Mouse (Mus musculus) hindbrain, embryonic 10.5 days (tissue): Measurements from ENCODE around the gene Umad1. TPM values are rescaled to one million over a fixed set of nuclear protein-coding genes. Genes with fewer than 3 reads are reported as not detected.

ENCODE experiments used
- DNase-seq: peaks from one replicate; pipeline ENCODE4 v3.0.0-alpha.2; 2017; ENCODE audit warnings: low spot score
- H3K27ac ChIP-seq: fragments of 300-500 bp; sonication (generic); 2 replicates; pipeline ENCODE4 v1.5.1; 2016; ENCODE audit warnings: mild to moderate bottlenecking, moderate library complexity
- H3K27me3 ChIP-seq: fragments of 300-500 bp; sonication (generic); 2 replicates; pipeline ENCODE4 v1.6.1; 2016; ENCODE audit warnings: mild to moderate bottlenecking; ENCODE audit not compliant: poor library complexity, insufficient read depth, severe bottlenecking
- H3K36me3 ChIP-seq: fragments of 300-500 bp; sonication (generic); 2 replicates; pipeline ENCODE4 v1.6.1; 2016; ENCODE audit warnings: mild to moderate bottlenecking, moderate library complexity
- H3K4me1 ChIP-seq: fragments of 300-500 bp; sonication (generic); replicated peaks from 2 replicates; pipeline ENCODE4 v1.6.1; 2016; ENCODE audit warnings: mild to moderate bottlenecking
- H3K4me3 ChIP-seq: fragments of 300-500 bp; sonication (generic); 2 replicates; pipeline ENCODE4 v1.5.1; 2016; ENCODE audit warnings: mild to moderate bottlenecking, moderate library complexity
- H3K9me3 ChIP-seq: fragments of 300-500 bp; sonication (generic); 2 replicates; pipeline ENCODE4 v1.6.1; 2016; ENCODE audit warnings: mild to moderate bottlenecking, moderate library complexity
- WGBS: fragments of 180-500 bp; shearing (Covaris S2); methylation state at CpG from one replicate; pipeline ENCODE4 v1.1.7; 2016; 5-methylcytosine and 5-hydroxymethylcytosine counted together
- polyA plus RNA-seq: library from polyadenylated mRNA; unstranded; fragments of >200 nt; fragmentation: Nextera tagmentation; extraction: Ambion mirVana; gene quantifications from 2 replicates; pipeline ENCODE4 v1.2.1, GENCODE M21; 2016

Umad1 gene
- polyA plus RNA-seq, 1 experiment from 2014 or later, result 22.7 TPM

- DNase-seq, result no peak
- WGBS, result 97% methylated on average over 2 of the region's 2 CpGs
- Histone ChIP-seq H3K4me3 (no peak overlapping the region), H3K36me3 (no peaks in the 10 kb centered on the region), H3K27ac (no peak overlapping the region), H3K9me3 (no peaks in the 10 kb centered on the region), H3K27me3 (no peaks in the 10 kb centered on the region), H3K4me1 (0 out of 2 replicates have a peak, but pooled peaks cover 3% of the 10 kb centered on the region)
These were observed 130.2 kb downstream of the Umad1 start for GRCm38 (mm10) chr6:8389307-8389706.

- no peaks in the 10 kb centered on the region for H3K27me3 ChIP-seq
- H3K27ac ChIP-seq, result no peak overlapping the region
- H3K9me3 ChIP-seq, result no peaks in the 10 kb centered on the region
- H3K36me3 ChIP-seq, result no peaks in the 10 kb centered on the region
- H3K4me1 ChIP-seq, result peaks cover 11% of the 10 kb centered on the region
- no peak overlapping the region for H3K4me3 ChIP-seq
- WGBS, result 96% methylated on average over 6 of the region's 6 CpGs
- no peak for DNase-seq
These were observed 131.2 kb downstream of the Umad1 start for GRCm38 (mm10) chr6:8390296-8390695.

GRCm38 (mm10) chr6:8390935-8391334 lies 131.8 kb downstream of the Umad1 start:
- H3K9me3 ChIP-seq, result no peaks in the 10 kb centered on the region
- no peaks in the 10 kb centered on the region for H3K36me3 ChIP-seq
- WGBS, result 82% methylated on average over 2 of the region's 2 CpGs

GRCm38 (mm10) chr6:8393029-8393428 lies 133.9 kb downstream of the Umad1 start:
- 85% methylated on average over 4 of the region's 4 CpGs for WGBS
- H3K4me1 ChIP-seq, result peaks cover 11% of the 10 kb centered on the region
- H3K27ac ChIP-seq, result no peak overlapping the region
- no peaks in the 10 kb centered on the region for H3K9me3 ChIP-seq
- no peak overlapping the region for H3K4me3 ChIP-seq
- H3K27me3 ChIP-seq, result no peaks in the 10 kb centered on the region
- no peak for DNase-seq
- H3K36me3 ChIP-seq, result no peaks in the 10 kb centered on the region

More at GRCm38 (mm10) chr6:8390935-8391334, 131.8 kb downstream of the Umad1 start:
- Histone ChIP-seq H3K27ac (no peak overlapping the region), H3K27me3 (no peaks in the 10 kb centered on the region), H3K4me1 (peaks cover 11% of the 10 kb centered on the region), H3K4me3 (no peak overlapping the region)
- DNase-seq, result no peak

GRCm38 (mm10) chr6:8394044-8394443 lies 135.0 kb downstream of the Umad1 start:
- no peak for DNase-seq
- no peaks in the 10 kb centered on the region for H3K27me3 ChIP-seq

GRCm38 (mm10) chr6:8395061-8395460 lies 136.0 kb downstream of the Umad1 start:
- no peak for DNase-seq
- Histone ChIP-seq H3K4me3 (no peak overlapping the region), H3K27ac (no peak overlapping the region), H3K4me1 (peaks cover 11% of the 10 kb centered on the region), H3K9me3 (no peaks in the 10 kb centered on the region), H3K27me3 (no peaks in the 10 kb centered on the region), H3K36me3 (no peaks in the 10 kb centered on the region)
- 42% methylated on average over 4 of the region's 4 CpGs for WGBS

More at GRCm38 (mm10) chr6:8394044-8394443, 135.0 kb downstream of the Umad1 start:
- Histone ChIP-seq H3K27ac (no peak overlapping the region), H3K4me3 (no peak overlapping the region), H3K4me1 (peaks cover 11% of the 10 kb centered on the region), H3K36me3 (no peaks in the 10 kb centered on the region), H3K9me3 (no peaks in the 10 kb centered on the region)

- no peak overlapping the region for H3K27ac ChIP-seq
- H3K9me3 ChIP-seq, result no peaks in the 10 kb centered on the region
- DNase-seq, result no peak
- no peaks in the 10 kb centered on the region for H3K27me3 ChIP-seq
- peaks cover 11% of the 10 kb centered on the region for H3K4me1 ChIP-seq
- 80% methylated on average over 7 of the region's 7 CpGs for WGBS
- no peaks in the 10 kb centered on the region for H3K36me3 ChIP-seq
- H3K4me3 ChIP-seq, result no peak overlapping the region
These were observed 138.2 kb downstream of the Umad1 start for GRCm38 (mm10) chr6:8397252-8397651.

- H3K27me3 ChIP-seq, result no peaks in the 10 kb centered on the region
- H3K9me3 ChIP-seq, result no peaks in the 10 kb centered on the region
- no peak for DNase-seq
- H3K4me1 ChIP-seq, result peaks cover 5% of the 10 kb centered on the region
- no peak overlapping the region for H3K4me3 ChIP-seq
- 82% methylated on average over 1 of the region's 1 CpGs for WGBS
- no peak overlapping the region for H3K27ac ChIP-seq
- no peaks in the 10 kb centered on the region for H3K36me3 ChIP-seq
These were observed 140.6 kb downstream of the Umad1 start for GRCm38 (mm10) chr6:8399710-8400109.

GRCm38 (mm10) chr6:8403127-8403526 lies 144.0 kb downstream of the Umad1 start:
- Histone ChIP-seq H3K27ac (no peak overlapping the region), H3K9me3 (no peaks in the 10 kb centered on the region), H3K4me1 (no peaks in the 10 kb centered on the region), H3K27me3 (no peaks in the 10 kb centered on the region), H3K4me3 (no peak overlapping the region), H3K36me3 (no peaks in the 10 kb centered on the region)
- WGBS, result 94% methylated on average over 5 of the region's 5 CpGs
- DNase-seq, result no peak

GRCm38 (mm10) chr6:8405844-8406243 lies 146.8 kb downstream of the Umad1 start:
- Histone ChIP-seq H3K36me3 (no peaks in the 10 kb centered on the region), H3K27ac (no peak overlapping the region), H3K4me1 (no peaks in the 10 kb centered on the region), H3K4me3 (no peak overlapping the region), H3K27me3 (no peaks in the 10 kb centered on the region), H3K9me3 (no peaks in the 10 kb centered on the region)
- DNase-seq, result no peak
- WGBS, result 93% methylated on average over 5 of the region's 5 CpGs

- Histone ChIP-seq H3K9me3 (no peaks in the 10 kb centered on the region), H3K27ac (no peak overlapping the region), H3K4me1 (0 out of 2 replicates have a peak, but pooled peaks cover 6% of the 10 kb centered on the region), H3K4me3 (no peak overlapping the region), H3K36me3 (no peaks in the 10 kb centered on the region), H3K27me3 (no peaks in the 10 kb centered on the region)
- 94% methylated on average over 2 of the region's 2 CpGs for WGBS
- no peak for DNase-seq
These were observed 149.2 kb downstream of the Umad1 start for GRCm38 (mm10) chr6:8408332-8408731.

- Histone ChIP-seq H3K36me3 (no peaks in the 10 kb centered on the region), H3K27me3 (no peaks in the 10 kb centered on the region), H3K4me3 (no peak overlapping the region), H3K4me1 (0 out of 2 replicates have a peak, but pooled peaks cover 6% of the 10 kb centered on the region), H3K27ac (no peak overlapping the region), H3K9me3 (no peaks in the 10 kb centered on the region)
- no peak for DNase-seq
- WGBS, result 92% methylated on average over 4 of the region's 4 CpGs
These were observed 150.8 kb downstream of the Umad1 start for GRCm38 (mm10) chr6:8409865-8410264.

GRCm38 (mm10) chr6:8412845-8413598 lies 153.9 kb downstream of the Umad1 start:
- Histone ChIP-seq H3K4me3 (no peak overlapping the region), H3K36me3 (no peaks in the 10 kb centered on the region), H3K4me1 (0 out of 2 replicates have a peak, but pooled peaks cover 6% of the 10 kb centered on the region), H3K9me3 (no peaks in the 10 kb centered on the region), H3K27ac (no peak overlapping the region), H3K27me3 (no peaks in the 10 kb centered on the region)
- no peak for DNase-seq
- 80% methylated on average over 10 of the region's 10 CpGs for WGBS
